Mouse (Mus musculus): ENCODE results near the gene Apol11a. TPM values are rescaled to one million over a fixed set of nuclear protein-coding genes. Genes with fewer than 3 reads are reported as not detected.
"Not testable (repeated sequence)": the region's sequence is repeated elsewhere in the genome, so short reads cannot be mapped to it uniquely, and the experiment has no call there.

The Apol11a gene
- not detected for total RNA-seq (2021)
- long read RNA-seq, experiment 1, result 0 reads
- long read RNA-seq, experiment 2, result 0 reads

GRCm38 (mm10) chr15:77507966-77508365, at the start of gene Apol11a:
Apol11a (plus strand) TSS chr15:77508271.
- not testable (repeated sequence) for DNase-seq (ENCODE audit: low spot score)

- not testable (repeated sequence) for DNase-seq (ENCODE audit: low spot score)
Measured at GRCm38 (mm10) chr15:77474699-77475390, 33.2 kb upstream of the Apol11a start.

GRCm38 (mm10) chr15:77476693-77477092, 31.4 kb upstream of the Apol11a start, which contains the start of gene Apol10a:
Apol10a (plus strand) TSS chr15:77477047.
- not testable (repeated sequence) for DNase-seq (ENCODE audit: low spot score)

GRCm38 (mm10) chr15:77482140-77482794, 25.8 kb upstream of the Apol11a start:
- DNase-seq (ENCODE audit: low spot score), result no peak

- DNase-seq (ENCODE audit: low spot score), result not testable (repeated sequence)
Measured at GRCm38 (mm10) chr15:77493181-77493580, 14.9 kb upstream of the Apol11a start.

GRCm38 (mm10) chr15:77494694-77495093, 13.4 kb upstream of the Apol11a start:
- not testable (repeated sequence) for DNase-seq (ENCODE audit: low spot score)

- not testable (repeated sequence) for DNase-seq (ENCODE audit: low spot score)
Measured at GRCm38 (mm10) chr15:77520596-77520995, 12.5 kb downstream of the Apol11a start.

GRCm38 (mm10) chr15:77523186-77523843, 15.2 kb downstream of the Apol11a start:
- DNase-seq (ENCODE audit: low spot score), result peak; percentile 39

GRCm38 (mm10) chr15:77533216-77533615, 25.1 kb downstream of the Apol11a start, which contains the start of gene Apol7c:
Apol7c (minus strand) TSS chr15:77533316.
- no peak for DNase-seq (ENCODE audit: low spot score)

- not testable (repeated sequence) for DNase-seq (ENCODE audit: low spot score)
Measured at GRCm38 (mm10) chr15:77539221-77539620, 31.1 kb downstream of the Apol11a start.

- DNase-seq (ENCODE audit: low spot score), result no peak
Measured at GRCm38 (mm10) chr15:77561792-77562191, 53.7 kb downstream of the Apol11a start, which contains the start of gene 1700025B11Rik. 1700025B11Rik (minus strand) TSS chr15:77561892.

- no peak for DNase-seq (ENCODE audit: low spot score)
Measured at GRCm38 (mm10) chr15:77563219-77563618, 55.1 kb downstream of the Apol11a start.

Other genes starting within 250 kb of the Apol11a start
- gene Rbfox2, start 201.3 kb upstream of the Apol11a start, total RNA-seq (2021), result 10 to 100 TPM; 55.1 to 60.4 TPM
- 1 to 10 TPM in 1 of 2 experiments, under 1 TPM in 1; 0.76 to 1.1 TPM for gene Apol7a, start 109.2 kb upstream of the Apol11a start, total RNA-seq (2021)
- gene Apol9a, start 97.1 kb upstream of the Apol11a start, total RNA-seq (2021), result not detected
- gene Apol7b, start 60.8 kb upstream of the Apol11a start, total RNA-seq (2021), result under 1 TPM in 1 of 2 experiments, not detected in 1; 0.16 TPM
- gene Apol10a, start 31.2 kb upstream of the Apol11a start, total RNA-seq (2021), result not detected
- not detected for gene Apol7c, start 25.0 kb downstream of the Apol11a start, total RNA-seq (2021)
- not detected for gene 1700025B11Rik, start 53.6 kb downstream of the Apol11a start, total RNA-seq (2021)
- 1 to 10 TPM in 1 of 2 experiments, under 1 TPM in 1; 0.27 to 1.2 TPM for gene Apol10b, start 87.9 kb downstream of the Apol11a start, total RNA-seq (2021)
- not detected for gene Gm36245, start 91.0 kb downstream of the Apol11a start, total RNA-seq (2021)
- under 1 TPM in 1 of 2 experiments, not detected in 1; 0.14 TPM for gene Apol11b, start 135.0 kb downstream of the Apol11a start, total RNA-seq (2021)
- not detected for gene Apol7e, start 190.6 kb downstream of the Apol11a start, total RNA-seq (2021)
- not detected for gene Apol9b, start 220.8 kb downstream of the Apol11a start, total RNA-seq (2021)
- gene Apol8, start 248.7 kb downstream of the Apol11a start, total RNA-seq (2021), result under 1 TPM; 0.07 to 0.73 TPM